Mouse (Mus musculus) kidney, postnatal 14 days (tissue): ENCODE measurements at regions not wholly inside any gene's neighbourhood (a gene's known extent, or its start where the extent isn't known, plus 50 kb on each side); places are given as distances from the start of the nearest gene placed in this dataset.

Experiments used
- DNase-seq: peaks from one replicate; pipeline ENCODE4 v3.0.0; 2022; ENCODE audit warnings: mixed read lengths

- DNase-seq = no peak
Observed at GRCm38 (mm10) chr13:51899319-51900042, 53.0 kb downstream of the Gadd45g start.

GRCm38 (mm10) chr13:51900043-51900440 lies 53.6 kb downstream of the Gadd45g start:
- DNase-seq = no peak

- DNase-seq = peak; percentile 76
Observed at GRCm38 (mm10) chr13:51902482-51903285, 56.2 kb downstream of the Gadd45g start.

GRCm38 (mm10) chr13:51903324-51903939 lies 57.0 kb downstream of the Gadd45g start:
- DNase-seq = peak; percentile 33

- DNase-seq = no peak
Observed at GRCm38 (mm10) chr13:51905270-51905669, 58.8 kb downstream of the Gadd45g start.

- peak; percentile 79 for DNase-seq
Observed at GRCm38 (mm10) chr13:51906103-51906502, 59.6 kb downstream of the Gadd45g start.

- no peak for DNase-seq
Observed at GRCm38 (mm10) chr13:51908514-51908913, 62.0 kb downstream of the Gadd45g start.

- DNase-seq = no peak
Observed at GRCm38 (mm10) chr13:51911296-51911998, 65.0 kb downstream of the Gadd45g start.

GRCm38 (mm10) chr13:51912477-51912876 lies 66.0 kb downstream of the Gadd45g start:
- peak; percentile 77 for DNase-seq

- DNase-seq = no peak
Observed at GRCm38 (mm10) chr13:51912994-51913393, 66.5 kb downstream of the Gadd45g start.

GRCm38 (mm10) chr13:51916666-51917240 lies 70.3 kb downstream of the Gadd45g start:
- no peak for DNase-seq

- no peak for DNase-seq
Observed at GRCm38 (mm10) chr13:51917658-51918057, 71.2 kb downstream of the Gadd45g start.

- no peak for DNase-seq
Observed at GRCm38 (mm10) chr13:51918108-51918507, 71.6 kb downstream of the Gadd45g start.

- no peak for DNase-seq
Observed at GRCm38 (mm10) chr13:51918781-51919170, 72.3 kb downstream of the Gadd45g start.

- DNase-seq = no peak
Observed at GRCm38 (mm10) chr13:51919171-51919793, 72.8 kb downstream of the Gadd45g start.

- DNase-seq = no peak
Observed at GRCm38 (mm10) chr13:51919937-51920336, 73.5 kb downstream of the Gadd45g start.

- no peak for DNase-seq
Observed at GRCm38 (mm10) chr13:51920511-51921351, 74.3 kb downstream of the Gadd45g start.

- DNase-seq = no peak
Observed at GRCm38 (mm10) chr13:51921550-51921949, 75.1 kb downstream of the Gadd45g start.

GRCm38 (mm10) chr13:51926764-51927163 lies 80.3 kb downstream of the Gadd45g start:
- DNase-seq = no peak

- DNase-seq = no peak
Observed at GRCm38 (mm10) chr13:51929730-51930129, 83.3 kb downstream of the Gadd45g start.

- no peak for DNase-seq
Observed at GRCm38 (mm10) chr13:51930301-51930747, 83.8 kb downstream of the Gadd45g start.
